11 mouse cellular contexts compared by ENCODE assay signal in the genomic region with DNA sequence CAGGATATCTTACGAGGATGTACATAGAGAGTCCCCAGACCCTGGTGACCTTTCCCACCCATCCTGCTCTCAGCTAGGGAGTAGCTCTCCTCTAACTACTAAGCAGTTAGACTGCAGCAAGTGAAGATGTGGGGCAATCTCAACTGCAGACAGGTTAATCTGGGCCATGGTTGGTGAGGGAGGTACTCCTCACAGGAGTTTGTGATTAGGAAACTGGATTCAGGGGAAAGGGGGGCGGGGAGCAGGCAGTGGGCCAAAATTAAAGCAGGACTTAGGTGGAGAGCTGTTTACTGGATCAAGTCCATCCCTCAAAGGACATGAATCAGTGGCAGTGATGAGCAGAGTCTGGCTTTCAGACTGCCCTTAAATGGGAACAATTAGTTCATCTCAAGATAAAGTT.
DNase-seq lines count a peak whose midpoint lies in the region; ATAC-seq lines count a peak whose summit lies in the region.
"Had no signal": no experiment of that assay in that cellular context is flagged by ENCODE, and none has a peak within 500 bp of the region (broad histone marks: within the 10 kb centered on the region; RNA-seq: fewer than 3 reads in every experiment).

No protein-coding gene starts in this region.

- no peak overlapping the region for H3K4me3 ChIP-seq in heart, embryonic 11.5 days (ENCODE audit: low read depth, low read length)
- no peak overlapping the region for H3K4me3 ChIP-seq in intestine, embryonic 15.5 days (replicated peaks)
- H3K4me3 ChIP-seq in hindbrain, embryonic 12.5 days: no peak overlapping the region
- H3K4me3 ChIP-seq: liver, embryonic 15.5 days; neural tube, embryonic 12.5 days had no signal

- no peaks in the 10 kb centered on the region for H3K27me3 ChIP-seq in heart, embryonic 11.5 days (ENCODE audit: control insufficient read depth, insufficient read depth, low read length)
- H3K27me3 ChIP-seq in intestine, embryonic 15.5 days (replicated peaks): no peaks in the 10 kb centered on the region
- no peaks in the 10 kb centered on the region for H3K27me3 ChIP-seq in hindbrain, embryonic 12.5 days
- H3K27me3 ChIP-seq: liver, embryonic 15.5 days; neural tube, embryonic 12.5 days had no signal

- H3K4me1 ChIP-seq in heart, embryonic 11.5 days (ENCODE audit: control insufficient read depth, insufficient read depth, low read length): no peaks in the 10 kb centered on the region
- peaks cover 5% of the 10 kb centered on the region; the same call in 1 of the 2 replicates for H3K4me1 ChIP-seq in intestine, embryonic 15.5 days (replicated peaks)
- H3K4me1 ChIP-seq in hindbrain, embryonic 12.5 days: no peaks in the 10 kb centered on the region
- H3K4me1 ChIP-seq: liver, embryonic 15.5 days; neural tube, embryonic 12.5 days had no signal

- no peak overlapping the region for H3K9ac ChIP-seq in heart, embryonic 11.5 days (ENCODE audit: low read depth, low read length)
- H3K9ac ChIP-seq in intestine, embryonic 15.5 days: no peak overlapping the region
- H3K9ac ChIP-seq in hindbrain, embryonic 12.5 days: no peak overlapping the region
- H3K9ac ChIP-seq: forebrain, postnatal 0 days; liver, embryonic 15.5 days; neural tube, embryonic 12.5 days had no signal

- H3K27ac ChIP-seq in heart, embryonic 11.5 days (ENCODE audit: low read depth, low read length): no peak overlapping the region
- no peak overlapping the region for H3K27ac ChIP-seq in intestine, embryonic 15.5 days
- no peak overlapping the region for H3K27ac ChIP-seq in hindbrain, embryonic 12.5 days
- H3K27ac ChIP-seq: liver, embryonic 15.5 days; neural tube, embryonic 12.5 days had no signal

- no peak; the same call in 1 of the 2 replicates for ATAC-seq in heart, embryonic 11.5 days (replicated peaks; ENCODE audit: insufficient number of reproducible peaks, low FRiP score, low TSS enrichment)
- ATAC-seq in intestine, embryonic 15.5 days: peak; percentile 74
- ATAC-seq in hindbrain, embryonic 12.5 days (ENCODE audit: low FRiP score): no peak
- ATAC-seq in granulocyte monocyte progenitor cell, adult 5-6 weeks (replicated peaks; ENCODE audit: poor library complexity, severe bottlenecking): no peak
- ATAC-seq: forebrain, postnatal 0 days had no signal

- H3K9me3 ChIP-seq in heart, embryonic 11.5 days (replicated peaks; ENCODE audit: control insufficient read depth, low read length): no peaks in the 10 kb centered on the region
- no peaks in the 10 kb centered on the region for H3K9me3 ChIP-seq in intestine, embryonic 15.5 days
- no peaks in the 10 kb centered on the region for H3K9me3 ChIP-seq in hindbrain, embryonic 12.5 days (replicated peaks)
- H3K9me3 ChIP-seq: liver, embryonic 15.5 days; neural tube, embryonic 12.5 days had no signal

- 57% methylated on average over 2 of the region's 2 CpGs for WGBS in heart, embryonic 11.5 days (ENCODE audit: insufficient replicate concordance)
- 58% methylated on average over 2 of the region's 2 CpGs for WGBS in intestine, embryonic 15.5 days
- WGBS in hindbrain, embryonic 12.5 days: 72% methylated on average over 2 of the region's 2 CpGs

- no peaks in the 10 kb centered on the region for H3K36me3 ChIP-seq in heart, embryonic 11.5 days (ENCODE audit: control insufficient read depth, insufficient read depth, low read length)
- no peaks in the 10 kb centered on the region for H3K36me3 ChIP-seq in intestine, embryonic 15.5 days
- H3K36me3 ChIP-seq in hindbrain, embryonic 12.5 days: no peaks in the 10 kb centered on the region
- H3K36me3 ChIP-seq: liver, embryonic 15.5 days; neural tube, embryonic 12.5 days had no signal

- no peak overlapping the region for H3K4me2 ChIP-seq in heart, embryonic 11.5 days
- H3K4me2 ChIP-seq in intestine, embryonic 15.5 days (replicated peaks): no peak overlapping the region
- no peak overlapping the region for H3K4me2 ChIP-seq in hindbrain, embryonic 12.5 days (replicated peaks)
- H3K4me2 ChIP-seq: liver, embryonic 15.5 days; neural tube, embryonic 12.5 days had no signal

- peak; percentile 26 to 37 for DNase-seq in heart, adult 18-20 months
- peak; percentile 64 for DNase-seq in gastrocnemius, adult 18-20 months (ENCODE audit: low spot score)
- peak; percentile 7 for DNase-seq in lung, postnatal 10 days
- DNase-seq in left cerebral cortex, adult 9 months (ENCODE audit: low spot score in 2 of 2): no peak
- DNase-seq: forebrain, postnatal 0 days had no signal

Comparison
In these comparisons a context has a peak if more than half of its experiments do, and no peak if none do; other contexts are left out.
1. DNase-seq: peak in heart, adult 18-20 months (2 of 2), gastrocnemius, adult 18-20 months (single experiment) and lung, postnatal 10 days (single experiment); none in left cerebral cortex, adult 9 months (0 of 2).